Mouse (Mus musculus): Measurements from ENCODE around the gene Ube2r2. TPM values are rescaled to one million over a fixed set of nuclear protein-coding genes. Genes with fewer than 3 reads are reported as not detected.

The Ube2r2 gene
- polyA plus RNA-seq, 1 experiment from 2014 or later = 86.8 TPM

GRCm38 (mm10) chr4:41205751-41206150 lies 70.2 kb downstream of the Ube2r2 start:
- Histone ChIP-seq H3K4me1 (ENCODE audit: control insufficient read depth in 2 of 2, insufficient read depth in 2 of 2, low read length in 2 of 2) (no peaks in the 10 kb centered on the region), H3K4me2 (ENCODE audit: low read length) (no peak overlapping the region), H3K4me3 (ENCODE audit: control insufficient read depth in 1 of 2, insufficient read depth in 1 of 2, low read depth in 1 of 2, low read length in 2 of 2) (no peak overlapping the region), H3K9me3 (ENCODE audit: control insufficient read depth, low read length) (no peaks in the 10 kb centered on the region), H3K9ac (ENCODE audit: low read length) (no peak overlapping the region), H3K27ac (replicated peaks in 1 of 2; ENCODE audit: control insufficient read depth in 1 of 2, insufficient read depth in 1 of 2, low read depth in 2 of 2, low read length in 2 of 2) (no peak overlapping the region), H3K36me3 (ENCODE audit: control insufficient read depth, insufficient read depth, low read length) (peaks cover 98% of the 10 kb centered on the region), H3K27me3 (ENCODE audit: control insufficient read depth, insufficient read depth, low read length) (no peaks in the 10 kb centered on the region)
- WGBS = 73% methylated on average over 8 of the region's 8 CpGs
- ATAC-seq (ENCODE audit: insufficient number of reproducible peaks, insufficient read depth, low FRiP score, low read depth) = no peak

- Histone ChIP-seq H3K9ac (ENCODE audit: low read length) (no peak overlapping the region), H3K27me3 (ENCODE audit: control insufficient read depth, insufficient read depth, low read length) (no peaks in the 10 kb centered on the region), H3K4me3 (ENCODE audit: control insufficient read depth in 1 of 2, insufficient read depth in 1 of 2, low read depth in 1 of 2, low read length in 2 of 2) (no peak overlapping the region), H3K27ac (replicated peaks in 1 of 2; ENCODE audit: control insufficient read depth in 1 of 2, insufficient read depth in 1 of 2, low read depth in 2 of 2, low read length in 2 of 2) (no peak overlapping the region), H3K9me3 (ENCODE audit: control insufficient read depth, low read length) (no peaks in the 10 kb centered on the region), H3K4me1 (ENCODE audit: control insufficient read depth in 2 of 2, insufficient read depth in 2 of 2, low read length in 2 of 2) (no peaks in the 10 kb centered on the region), H3K36me3 (ENCODE audit: control insufficient read depth, insufficient read depth, low read length) (peaks cover 97% of the 10 kb centered on the region), H3K4me2 (ENCODE audit: low read length) (no peak overlapping the region)
- WGBS = 79% methylated on average over 4 of the region's 4 CpGs
- no peak for ATAC-seq (ENCODE audit: insufficient number of reproducible peaks, insufficient read depth, low FRiP score, low read depth)
These were observed 72.5 kb downstream of the Ube2r2 start for GRCm38 (mm10) chr4:41208050-41208449.

DNA sequence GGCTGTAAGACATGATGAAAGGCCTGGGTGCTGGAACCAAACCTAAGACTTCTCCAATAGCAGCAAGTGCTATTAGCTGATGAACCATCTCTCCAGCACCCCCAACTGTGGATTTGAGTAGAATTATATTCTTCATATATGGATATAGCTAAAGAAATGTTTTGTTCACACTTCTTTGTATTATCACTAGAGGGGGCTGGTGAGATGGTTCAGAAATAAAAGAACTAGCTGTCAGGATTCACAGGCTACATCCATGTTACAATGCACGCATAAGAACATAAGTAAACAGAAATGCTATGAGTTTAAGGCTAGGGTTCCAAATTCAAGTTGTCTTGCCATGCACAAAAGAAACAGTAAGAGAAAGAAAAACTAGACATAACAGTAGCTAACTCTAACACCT lies 89.9 kb downstream of the Ube2r2 start:
- H3K4me1 ChIP-seq (ENCODE audit: control insufficient read depth in 2 of 2, insufficient read depth in 2 of 2, low read length in 2 of 2) = no peaks in the 10 kb centered on the region
- H3K9me3 ChIP-seq (ENCODE audit: control insufficient read depth, low read length) = no peaks in the 10 kb centered on the region
- H3K9ac ChIP-seq (ENCODE audit: low read length) = no peak overlapping the region
- H3K36me3 ChIP-seq (ENCODE audit: control insufficient read depth, insufficient read depth, low read length) = peaks cover 100% of the 10 kb centered on the region
- H3K27ac ChIP-seq (replicated peaks in 1 of 2; ENCODE audit: control insufficient read depth in 1 of 2, insufficient read depth in 1 of 2, low read depth in 2 of 2, low read length in 2 of 2) = no peak overlapping the region
- no peak for ATAC-seq (ENCODE audit: insufficient number of reproducible peaks, insufficient read depth, low FRiP score, low read depth)
- no peak overlapping the region for H3K4me2 ChIP-seq (ENCODE audit: low read length)
- no peaks in the 10 kb centered on the region for H3K27me3 ChIP-seq (ENCODE audit: control insufficient read depth, insufficient read depth, low read length)
- H3K4me3 ChIP-seq (ENCODE audit: control insufficient read depth in 1 of 2, insufficient read depth in 1 of 2, low read depth in 1 of 2, low read length in 2 of 2) = no peak overlapping the region
- 92% methylated on average over 1 of the region's 1 CpGs for WGBS

GRCm38 (mm10) chr4:41226351-41226750 lies 90.8 kb downstream of the Ube2r2 start:
- peaks cover 95% of the 10 kb centered on the region for H3K36me3 ChIP-seq (ENCODE audit: control insufficient read depth, insufficient read depth, low read length)
- WGBS = 86% methylated on average over 3 of the region's 3 CpGs

GRCm38 (mm10) chr4:41235621-41236020 lies 100.1 kb downstream of the Ube2r2 start:
- ATAC-seq (ENCODE audit: insufficient number of reproducible peaks, insufficient read depth, low FRiP score, low read depth) = no peak
- Histone ChIP-seq H3K27me3 (ENCODE audit: control insufficient read depth, insufficient read depth, low read length) (no peaks in the 10 kb centered on the region), H3K27ac (replicated peaks in 1 of 2; ENCODE audit: control insufficient read depth in 1 of 2, insufficient read depth in 1 of 2, low read depth in 2 of 2, low read length in 2 of 2) (no peak overlapping the region; a peak in 1 of 4 replicates), H3K4me2 (ENCODE audit: low read length) (no peak overlapping the region), H3K36me3 (ENCODE audit: control insufficient read depth, insufficient read depth, low read length) (peaks cover 59% of the 10 kb centered on the region), H3K4me1 (ENCODE audit: control insufficient read depth in 2 of 2, insufficient read depth in 2 of 2, low read length in 2 of 2) (no peaks in the 10 kb centered on the region), H3K9me3 (ENCODE audit: control insufficient read depth, low read length) (no peaks in the 10 kb centered on the region), H3K9ac (ENCODE audit: low read length) (no peak overlapping the region), H3K4me3 (ENCODE audit: control insufficient read depth in 1 of 2, insufficient read depth in 1 of 2, low read depth in 1 of 2, low read length in 2 of 2) (no peak overlapping the region)
- 38% methylated on average over 5 of the region's 5 CpGs for WGBS

More at GRCm38 (mm10) chr4:41226351-41226750, 90.8 kb downstream of the Ube2r2 start:
- H3K4me3 ChIP-seq (ENCODE audit: control insufficient read depth in 1 of 2, insufficient read depth in 1 of 2, low read depth in 1 of 2, low read length in 2 of 2) = no peak overlapping the region
- no peaks in the 10 kb centered on the region for H3K27me3 ChIP-seq (ENCODE audit: control insufficient read depth, insufficient read depth, low read length)
- no peak overlapping the region for H3K9ac ChIP-seq (ENCODE audit: low read length)
- no peak overlapping the region for H3K27ac ChIP-seq (replicated peaks in 1 of 2; ENCODE audit: control insufficient read depth in 1 of 2, insufficient read depth in 1 of 2, low read depth in 2 of 2, low read length in 2 of 2)
- no peak overlapping the region for H3K4me2 ChIP-seq (ENCODE audit: low read length)
- H3K4me1 ChIP-seq (ENCODE audit: control insufficient read depth in 2 of 2, insufficient read depth in 2 of 2, low read length in 2 of 2) = no peaks in the 10 kb centered on the region
- H3K9me3 ChIP-seq (ENCODE audit: control insufficient read depth, low read length) = no peaks in the 10 kb centered on the region
- ATAC-seq (ENCODE audit: insufficient number of reproducible peaks, insufficient read depth, low FRiP score, low read depth) = no peak

GRCm38 (mm10) chr4:41240916-41241315 lies 105.4 kb downstream of the Ube2r2 start:
- Histone ChIP-seq H3K36me3 (ENCODE audit: control insufficient read depth, insufficient read depth, low read length) (peaks cover 32% of the 10 kb centered on the region; the same call in 1 of the 2 replicates), H3K4me1 (ENCODE audit: control insufficient read depth in 2 of 2, insufficient read depth in 2 of 2, low read length in 2 of 2) (no peaks in the 10 kb centered on the region), H3K4me3 (ENCODE audit: control insufficient read depth in 1 of 2, insufficient read depth in 1 of 2, low read depth in 1 of 2, low read length in 2 of 2) (no peak overlapping the region), H3K9ac (ENCODE audit: low read length) (no peak overlapping the region), H3K4me2 (ENCODE audit: low read length) (no peak overlapping the region), H3K27ac (replicated peaks in 1 of 2; ENCODE audit: control insufficient read depth in 1 of 2, insufficient read depth in 1 of 2, low read depth in 2 of 2, low read length in 2 of 2) (no peak overlapping the region), H3K27me3 (ENCODE audit: control insufficient read depth, insufficient read depth, low read length) (no peaks in the 10 kb centered on the region), H3K9me3 (ENCODE audit: control insufficient read depth, low read length) (no peaks in the 10 kb centered on the region)
- 70% methylated on average over 3 of the region's 3 CpGs for WGBS
- no peak for ATAC-seq (ENCODE audit: insufficient number of reproducible peaks, insufficient read depth, low FRiP score, low read depth)

Other genes with a start within 250 kb of the Ube2r2 start
- 7.6 and 12.1 TPM in 2 replicates for gene Spink4, start 215.7 kb upstream of the Ube2r2 start, polyA plus RNA-seq (2014; fragmentation: Nextera tagmentation; extraction: Ambion mirVana)
- gene Bag1, start 187.4 kb upstream of the Ube2r2 start, polyA plus RNA-seq (2014; fragmentation: Nextera tagmentation; extraction: Ambion mirVana) = 199 and 211 TPM in 2 replicates
- 74.7 and 82.9 TPM in 2 replicates for gene Chmp5, start 187.3 kb upstream of the Ube2r2 start, polyA plus RNA-seq (2014; fragmentation: Nextera tagmentation; extraction: Ambion mirVana)
- gene Nfx1, start 164.8 kb upstream of the Ube2r2 start, polyA plus RNA-seq (2014; fragmentation: Nextera tagmentation; extraction: Ambion mirVana) = 56.1 and 59.0 TPM in 2 replicates
- 0.32 TPM in 1 of 2 replicates, not detected in the other for gene Aqp7, start 87.6 kb upstream of the Ube2r2 start, polyA plus RNA-seq (2014; fragmentation: Nextera tagmentation; extraction: Ambion mirVana)
- gene Aqp3, start 37.6 kb upstream of the Ube2r2 start, polyA plus RNA-seq (2014; fragmentation: Nextera tagmentation; extraction: Ambion mirVana) = 0.19 and 0.55 TPM in 2 replicates
- 12.4 and 14.6 TPM in 2 replicates for gene Nol6, start 11.3 kb upstream of the Ube2r2 start, polyA plus RNA-seq (2014; fragmentation: Nextera tagmentation; extraction: Ambion mirVana)
- gene Ubap2, start 139.4 kb downstream of the Ube2r2 start, polyA plus RNA-seq (2014; fragmentation: Nextera tagmentation; extraction: Ambion mirVana) = 41.6 and 45.4 TPM in 2 replicates
- 33.2 and 34.2 TPM in 2 replicates for gene Dcaf12, start 179.1 kb downstream of the Ube2r2 start, polyA plus RNA-seq (2014; fragmentation: Nextera tagmentation; extraction: Ambion mirVana)
- gene Ubap1, start 213.3 kb downstream of the Ube2r2 start, polyA plus RNA-seq (2014; fragmentation: Nextera tagmentation; extraction: Ambion mirVana) = 48.5 and 52.9 TPM in 2 replicates